Mouse (Mus musculus) MEL (cell line): ENCODE results near the gene Slc39a13.

ENCODE experiments used
- CHD1 ChIP-seq: IDR thresholded peaks from 2 replicates; pipeline ENCODE4 v1.6.1; 2012; ENCODE audit warnings: low read depth, mild to moderate bottlenecking, inconsistent platforms, low read length, improper control_type of control experiment
- CHD2 ChIP-seq: IDR thresholded peaks from 2 replicates; pipeline ENCODE4 v1.6.1; 2011; ENCODE audit warnings: low read length, improper control_type of control experiment
- CTCF ChIP-seq, 3 experiments: IDR thresholded peaks in 2 of 3; conservative IDR thresholded peaks in 1 of 3; 2 replicates each; pipeline ENCODE4 v1.5.1; 2011 to 2012; ENCODE audit warnings: low read length in 3 of 3, low read depth in 2 of 3, mild to moderate bottlenecking in 2 of 3, improper control_type of control experiment in 1 of 3, inconsistent platforms in 1 of 3, mixed read lengths in 1 of 3, moderate library complexity in 1 of 3; ENCODE audit not compliant: control insufficient read depth in 1 of 3, insufficient read depth in 1 of 3, poor library complexity in 1 of 3, severe bottlenecking in 1 of 3
- MAFK ChIP-seq: IDR thresholded peaks from 2 replicates; pipeline ENCODE4 v1.6.1; 2011; ENCODE audit warnings: low read depth, mild to moderate bottlenecking, low read length, improper control_type of control experiment, borderline replicate concordance
- MXI1 ChIP-seq: IDR thresholded peaks from 2 replicates; pipeline ENCODE4 v1.6.1; 2011; ENCODE audit warnings: mild to moderate bottlenecking, low read depth, low read length, improper control_type of control experiment
- NELFE ChIP-seq: IDR thresholded peaks from 2 replicates; pipeline ENCODE4 v1.6.1; 2011; ENCODE audit warnings: low read depth, low read length, improper control_type of control experiment
- POLR2A ChIP-seq, 2 experiments: IDR thresholded peaks; 2 replicates each; pipeline ENCODE4 v1.6.1; 2011 to 2012; ENCODE audit warnings: low read length in 2 of 2, mild to moderate bottlenecking in 2 of 2, control low read depth in 1 of 2, improper control_type of control experiment in 1 of 2, low read depth in 1 of 2, moderate library complexity in 1 of 2; ENCODE audit not compliant: control insufficient read depth in 1 of 2, insufficient read depth in 1 of 2, poor library complexity in 1 of 2
- ZKSCAN1 ChIP-seq: IDR thresholded peaks from 2 replicates; pipeline ENCODE4 v1.6.1; 2012; ENCODE audit warnings: low read depth, mild to moderate bottlenecking, inconsistent platforms, low read length, improper control_type of control experiment, moderate library complexity
- ZMIZ1 ChIP-seq: IDR thresholded peaks from 2 replicates; pipeline ENCODE4 v1.6.1; 2012; ENCODE audit warnings: low read depth, mild to moderate bottlenecking, inconsistent platforms, low read length, improper control_type of control experiment, moderate library complexity
- ZNF384 ChIP-seq: IDR thresholded peaks from 2 replicates; pipeline ENCODE4 v1.6.1; 2012; ENCODE audit warnings: low read depth, mild to moderate bottlenecking, inconsistent platforms, low read length, improper control_type of control experiment

GRCm38 (mm10) chr2:91058435-91058834 lies 11.8 kb downstream of the Slc39a13 start:
- TF ChIP-seq NELFE (no peak), ZNF384 (no peak), CTCF (IDR thresholded peaks at IDR 0.05 in 2 of 3, conservative IDR thresholded peaks at IDR 0.05 in 1 of 3; ENCODE audit: control insufficient read depth in 1 of 3, insufficient read depth in 1 of 3, low read depth in 2 of 3, low read length in 3 of 3, poor library complexity in 1 of 3, severe bottlenecking in 1 of 3) (no peak), CHD1 (no peak), POLR2A (IDR thresholded peaks at IDR 0.05; ENCODE audit: control insufficient read depth in 1 of 2, insufficient read depth in 1 of 2, low read depth in 1 of 2, low read length in 2 of 2, poor library complexity in 1 of 2) (no peak), ZMIZ1 (no peak), MXI1 (no peak), ZKSCAN1 (no peak), MAFK (no peak), CHD2 (no peak)
